Mouse (Mus musculus) embryonic fibroblast, embryonic 13.5 days (primary cell): ENCODE measurements at regions not wholly inside any gene's neighbourhood (a gene's known extent, or its start where the extent isn't known, plus 50 kb on each side); places are given as distances from the start of the nearest gene placed in this dataset.

Experiments
- H3K27ac ChIP-seq: 2 replicates; pipeline ENCODE4 v1.5.1; 2012; ENCODE audit warnings: low read length, control low read depth, inconsistent platforms; ENCODE audit not compliant: insufficient read depth
- H3K4me1 ChIP-seq: 2 replicates; pipeline ENCODE4 v1.6.1; 2011; ENCODE audit warnings: low read length; ENCODE audit not compliant: control insufficient read depth, insufficient read depth
- H3K4me3 ChIP-seq: 2 replicates; pipeline ENCODE4 v1.5.1; 2011; ENCODE audit warnings: mild to moderate bottlenecking, control low read depth, low read length; ENCODE audit not compliant: insufficient read depth
- CTCF ChIP-seq: IDR thresholded peaks from 2 replicates; pipeline ENCODE4 v1.5.1; 2011; ENCODE audit warnings: mild to moderate bottlenecking, control low read depth, low read length, moderate library complexity, borderline replicate concordance; ENCODE audit not compliant: insufficient read depth
- POLR2A ChIP-seq: IDR thresholded peaks from 2 replicates; pipeline ENCODE4 v1.6.1; 2011; ENCODE audit warnings: low read depth, mild to moderate bottlenecking, control low read depth, low read length, moderate library complexity

DNA sequence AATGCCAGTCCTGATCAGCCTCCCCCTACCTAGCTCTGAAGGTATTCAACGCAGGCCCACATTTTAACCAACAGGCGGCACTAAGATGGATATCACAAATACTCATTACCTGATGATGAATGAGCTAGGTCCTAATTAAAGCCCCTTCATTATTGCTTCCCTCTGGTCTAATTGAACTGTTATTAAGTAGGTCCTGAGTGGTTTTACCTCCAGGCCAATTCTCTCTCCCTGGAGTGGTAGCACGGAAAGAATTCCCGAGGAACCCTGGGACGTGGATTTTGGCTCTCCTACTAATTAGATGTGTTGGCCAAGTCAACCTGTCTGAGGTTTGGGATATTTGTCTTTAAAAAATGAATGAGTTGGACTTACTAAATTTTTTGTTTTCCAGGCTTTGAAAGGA is 60.0 kb upstream of the Rbpj start:
- no peak overlapping the region for H3K4me3 ChIP-seq
- H3K27ac ChIP-seq: no peak overlapping the region
- H3K4me1 ChIP-seq: no peaks in the 10 kb centered on the region
- TF ChIP-seq CTCF (no peak), POLR2A (no peak)

DNA sequence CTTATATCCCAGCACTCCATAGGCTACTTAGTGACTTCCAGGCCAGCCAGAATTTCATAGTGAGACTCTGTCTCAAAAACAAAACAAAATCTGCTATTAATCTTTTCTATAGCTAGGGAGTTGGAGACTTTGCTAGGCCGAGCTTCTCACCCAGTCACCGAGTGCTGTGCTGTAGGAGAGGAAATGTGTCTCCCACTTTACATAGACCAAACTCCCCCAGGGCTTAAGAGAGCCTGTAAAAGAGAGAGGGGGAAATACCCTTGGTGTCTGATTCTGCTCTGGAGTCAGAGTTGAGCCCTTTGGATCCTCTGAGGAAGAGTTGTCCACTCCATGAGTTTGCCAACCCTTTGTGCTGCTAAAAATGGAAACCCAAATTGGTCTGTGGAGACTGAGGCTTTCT is 58.3 kb upstream of the Rbpj start:
- no peaks in the 10 kb centered on the region; the same call in none of the 2 replicates for H3K4me1 ChIP-seq
- TF ChIP-seq POLR2A: no peak
- TF ChIP-seq CTCF: no peak
- H3K27ac ChIP-seq: no peak overlapping the region
- no peak overlapping the region for H3K4me3 ChIP-seq

GRCm38 (mm10) chr5:53408235-53408634 is 57.7 kb upstream of the Rbpj start:
- no peak overlapping the region for H3K4me3 ChIP-seq
- TF ChIP-seq POLR2A (no peak), CTCF (no peak)
- no peak overlapping the region for H3K27ac ChIP-seq
- H3K4me1 ChIP-seq: no peaks in the 10 kb centered on the region; the same call in none of the 2 replicates

DNA sequence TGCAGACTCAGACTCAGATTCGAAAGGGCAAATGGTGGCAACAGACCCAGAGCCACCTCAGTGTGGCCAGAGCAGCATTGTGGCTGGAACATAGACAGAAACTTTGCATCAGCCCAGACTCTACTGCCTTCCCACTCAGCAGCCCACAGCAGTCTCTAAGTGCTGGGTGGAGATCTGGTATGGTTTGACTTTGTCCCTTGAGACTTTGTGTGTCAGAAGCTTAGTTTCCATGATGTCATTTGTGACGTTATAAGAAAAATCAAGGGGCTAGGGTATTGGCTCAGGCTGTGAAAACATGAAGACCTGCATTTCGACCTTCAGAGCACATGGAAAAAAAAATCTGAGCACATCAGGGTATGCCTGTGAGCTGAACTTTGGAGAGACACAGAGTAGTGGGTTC is 56.2 kb upstream of the Rbpj start:
- no peak overlapping the region for H3K4me3 ChIP-seq
- no peaks in the 10 kb centered on the region; the same call in none of the 2 replicates for H3K4me1 ChIP-seq
- no peak for TF ChIP-seq CTCF
- no peak overlapping the region for H3K27ac ChIP-seq

DNA sequence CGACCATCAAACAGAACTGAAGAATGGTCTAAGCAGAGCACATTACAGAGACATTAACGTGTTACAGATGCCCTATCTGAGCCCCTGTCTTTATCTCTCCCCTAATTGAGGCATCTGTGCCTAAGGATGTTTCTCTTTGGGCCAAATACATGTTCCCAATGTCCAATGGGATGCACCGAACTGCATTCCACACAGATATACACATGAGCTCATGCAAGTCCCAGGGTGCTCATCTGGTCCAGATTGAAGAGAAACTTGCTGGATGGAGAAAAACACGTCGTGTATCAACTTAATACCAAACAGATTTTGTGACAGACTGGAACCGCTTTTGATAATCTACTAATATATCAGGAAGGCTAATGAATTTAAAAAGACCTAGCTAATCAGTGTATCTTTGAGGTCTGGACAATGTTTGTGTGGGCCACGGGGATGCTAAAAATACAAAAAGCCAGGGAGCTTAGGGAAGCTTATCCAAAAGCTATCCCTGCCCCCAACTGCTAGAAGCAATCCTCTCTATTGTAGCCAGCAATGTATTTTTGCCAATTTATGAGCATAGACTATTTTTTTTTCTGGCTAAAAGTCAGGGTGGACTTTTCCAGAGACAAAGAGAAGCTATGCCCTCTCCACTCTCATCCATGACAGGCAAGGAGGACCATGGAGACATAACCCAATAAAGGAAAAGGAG is 53.4 kb upstream of the Rbpj start:
- H3K27ac ChIP-seq: no peak overlapping the region; the same call in 1 of the 2 replicates
- TF ChIP-seq CTCF: no peak
- no peak for TF ChIP-seq POLR2A
- no peak overlapping the region for H3K4me3 ChIP-seq
- no peaks in the 10 kb centered on the region; the same call in none of the 2 replicates for H3K4me1 ChIP-seq

GRCm38 (mm10) chr5:53413677-53414076 is 52.3 kb upstream of the Rbpj start:
- Histone ChIP-seq H3K4me1 (no peaks in the 10 kb centered on the region; the same call in none of the 2 replicates), H3K27ac (no peak overlapping the region), H3K4me3 (no peak overlapping the region)
- no peak for TF ChIP-seq CTCF
- no peak for TF ChIP-seq POLR2A

GRCm38 (mm10) chr5:53415472-53415871 is 50.5 kb upstream of the Rbpj start:
- TF ChIP-seq CTCF: no peak
- TF ChIP-seq POLR2A: no peak
- Histone ChIP-seq H3K4me1 (no peaks in the 10 kb centered on the region; the same call in none of the 2 replicates), H3K27ac (no peak overlapping the region), H3K4me3 (no peak overlapping the region)
